Mouse (Mus musculus) G1E (cell line): Measurements from ENCODE around the gene Grik2.

ENCODE experiments used
- CTCF ChIP-seq: IDR thresholded peaks from 2 replicates; pipeline ENCODE4 v1.5.1; 2012; ENCODE audit warnings: low read depth, low read length, inconsistent platforms, mixed read lengths
- GATA2 ChIP-seq: IDR thresholded peaks from 2 replicates; pipeline ENCODE4 v1.6.1; 2012; ENCODE audit warnings: low read depth, low read length, inconsistent platforms, borderline replicate concordance
- TAL1 ChIP-seq: conservative IDR thresholded peaks from 2 replicates; pipeline ENCODE4 v1.6.1; 2012; ENCODE audit warnings: low read depth, low read length, inconsistent platforms, mixed read lengths

GRCm38 (mm10) chr10:49319880-49320279 is 468.7 kb downstream of the Grik2 start:
- TF ChIP-seq TAL1, result no peak
- TF ChIP-seq CTCF, result no peak
- TF ChIP-seq GATA2, result no peak
